Mouse (Mus musculus) left cerebral cortex, adult 8-10 months (tissue): ENCODE data around the gene Spint2. TPM values are rescaled to one million over a fixed set of nuclear protein-coding genes. Genes with fewer than 3 reads are reported as not detected.

Source experiments
- DNase-seq, 2 experiments: peaks; one replicate each; pipeline ENCODE4 v3.0.0; 2022; ENCODE audit warnings: low spot score in 2 of 2
- total RNA-seq, 4 experiments: library from RNA; stranded (reverse); gene quantifications; 2 replicates each; pipeline ENCODE4 v1.2.4; 2022

Spint2 gene
- total RNA-seq, 4 experiments from 2014 or later = 27.9 to 38.2 (median 33.0) TPM

DNA sequence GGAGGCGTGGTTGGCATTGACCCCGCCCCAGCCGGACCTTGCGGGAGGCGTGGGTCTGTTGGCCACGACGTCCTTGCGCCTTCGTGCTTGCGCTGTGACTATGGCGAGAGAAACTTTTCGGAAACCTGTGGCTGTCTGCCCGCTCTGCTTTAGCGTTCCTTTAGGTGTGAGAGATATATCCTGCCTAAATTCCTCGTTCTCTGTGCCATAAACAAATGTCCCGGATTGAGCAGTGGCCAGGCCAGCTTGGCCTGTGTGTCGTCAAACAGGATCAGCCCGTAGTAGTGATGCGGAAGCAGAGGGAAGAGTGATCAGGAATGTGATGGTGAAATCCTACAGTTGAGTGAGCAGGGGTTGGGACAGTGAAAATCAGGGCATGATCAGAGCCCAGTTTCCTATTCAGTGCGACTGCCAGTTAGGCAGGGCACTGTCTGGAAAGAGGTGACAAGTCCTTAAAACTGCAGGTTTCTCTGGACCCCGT is 402 bp upstream of the Spint2 start:
- no peak for DNase-seq

DNA sequence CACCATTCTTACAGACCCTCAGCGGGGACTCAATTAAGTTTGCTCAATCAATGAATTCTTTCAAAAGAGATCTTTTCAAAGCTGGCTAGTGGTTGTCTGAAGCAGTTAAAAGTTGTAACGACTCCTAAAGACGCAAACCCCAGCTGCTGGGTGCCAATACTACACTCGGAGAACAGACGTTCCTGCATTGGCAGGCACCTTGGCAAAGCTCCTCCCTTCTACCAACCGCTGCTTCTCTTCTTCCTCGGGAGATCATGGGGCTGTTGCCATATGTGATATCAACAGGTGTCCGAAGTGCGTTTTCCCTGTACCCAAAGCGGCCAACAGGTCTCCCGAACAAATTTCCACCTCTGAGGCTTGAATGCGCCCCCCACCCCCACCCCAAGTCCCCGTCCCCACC is 911 bp downstream of the Spint2 start:
- no peak for DNase-seq

DNA sequence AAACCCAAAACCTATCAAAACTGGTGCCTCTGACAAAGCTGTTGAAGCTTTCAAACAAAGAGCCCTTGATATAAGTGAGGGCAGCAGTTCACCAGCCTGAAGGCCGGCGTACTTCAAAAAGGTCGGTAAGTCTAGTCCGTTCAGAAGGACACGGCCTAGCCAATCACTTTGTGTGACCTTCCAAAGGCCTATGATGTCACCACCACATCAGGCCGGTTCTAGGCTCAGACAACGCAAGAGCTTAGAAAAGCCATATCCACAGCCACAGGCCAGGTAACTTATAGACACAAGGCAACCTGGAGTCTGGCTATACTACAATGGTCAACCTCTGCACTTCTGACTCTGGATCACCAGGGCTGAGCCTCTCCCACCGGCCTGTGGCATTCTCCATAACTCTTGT is 1.8 kb downstream of the Spint2 start:
- no peak for DNase-seq

DNA sequence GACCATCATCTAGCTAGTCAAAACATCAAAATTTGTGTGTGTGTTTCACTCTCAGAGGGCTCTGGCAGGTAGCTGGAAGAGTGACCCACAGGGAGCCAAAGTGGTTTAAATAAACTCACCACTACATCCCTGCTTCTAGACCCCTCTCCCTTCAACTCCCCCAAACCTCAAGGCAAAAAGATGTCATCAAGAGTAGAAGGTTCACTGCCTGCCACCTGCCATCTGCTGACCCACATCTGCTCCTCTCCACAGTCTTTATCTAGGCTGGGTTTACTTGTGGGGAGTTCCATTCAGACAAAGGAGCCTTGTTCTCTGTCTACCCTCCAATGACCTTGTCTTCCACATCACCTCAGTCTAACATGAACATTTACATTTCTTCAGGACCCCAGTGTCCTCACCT is 2.5 kb downstream of the Spint2 start:
- DNase-seq = no peak

DNA sequence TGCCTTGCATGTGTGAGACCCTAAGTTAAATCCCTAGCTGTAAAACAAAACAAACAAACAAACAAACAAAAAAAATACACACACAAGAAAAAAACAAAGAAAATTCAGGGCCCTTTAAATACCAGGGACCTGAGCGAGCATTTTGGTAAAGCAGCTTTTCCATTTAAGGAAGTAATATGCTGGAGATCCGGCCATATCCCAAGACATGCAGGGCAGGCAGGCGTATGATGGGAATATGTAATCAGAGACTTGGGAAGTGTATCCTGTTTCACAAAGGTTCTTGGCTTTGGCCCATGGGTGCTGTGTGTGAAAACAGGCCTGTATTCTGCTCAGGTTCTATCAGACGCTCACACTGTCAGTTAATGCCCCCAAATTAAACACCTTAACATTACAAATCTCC is 4.2 kb downstream of the Spint2 start:
- no peak for DNase-seq

DNA sequence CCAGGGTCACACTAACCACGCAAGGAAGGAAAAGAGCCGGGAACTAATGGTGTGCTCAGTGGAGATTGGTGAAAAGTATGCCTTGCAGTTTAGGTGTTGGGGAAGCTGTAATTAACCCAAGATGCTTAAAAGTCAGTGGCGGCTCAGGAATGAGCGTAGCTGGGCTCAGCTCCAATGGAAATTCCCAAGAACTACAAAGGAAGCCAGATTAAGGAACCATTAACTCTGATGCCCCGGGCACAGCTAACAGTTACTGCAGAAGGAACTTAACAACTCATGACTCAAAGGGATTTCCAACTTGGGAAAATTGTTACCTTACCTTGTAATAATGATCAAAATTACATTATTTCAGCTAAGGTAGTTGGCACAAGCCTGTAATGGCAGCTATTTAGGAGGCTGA is 5.0 kb downstream of the Spint2 start:
- DNase-seq = no peak

DNA sequence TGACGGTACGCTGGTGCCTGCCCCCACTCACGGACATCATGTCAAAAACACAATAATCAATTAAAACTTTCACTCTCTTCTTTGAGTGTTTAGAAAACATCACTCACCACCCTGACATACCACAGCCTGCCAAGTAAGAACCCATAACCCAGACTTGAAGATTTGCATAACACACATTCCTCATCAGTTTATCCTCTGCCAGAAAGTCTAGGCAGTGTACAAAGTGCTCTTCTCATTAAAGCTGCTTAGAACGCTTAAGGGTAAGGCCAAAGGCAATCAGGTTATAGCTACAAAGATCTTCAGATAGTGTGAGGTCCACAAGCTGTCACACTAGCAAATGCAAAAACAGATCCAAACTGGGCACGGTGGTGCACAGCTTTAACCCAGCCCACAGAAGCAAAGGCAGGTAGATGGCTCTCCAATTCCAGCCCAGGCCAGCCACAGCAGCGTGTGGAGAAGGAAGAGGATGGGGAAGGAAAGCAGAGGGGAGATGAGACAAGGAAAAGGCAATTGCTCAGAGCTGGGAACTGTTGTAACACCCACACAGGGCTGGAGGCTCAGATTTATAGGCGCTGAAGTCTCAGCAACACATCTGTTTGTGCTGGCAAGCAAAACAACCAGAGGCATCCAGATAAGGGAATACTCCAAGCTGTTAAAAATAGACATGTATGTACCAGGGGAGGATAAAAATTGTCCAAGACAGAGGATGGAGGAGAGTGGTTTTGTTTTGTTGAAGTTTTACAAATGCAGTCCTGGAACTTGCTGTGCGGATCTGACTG is 9.8 kb downstream of the Spint2 start:
- DNase-seq = peak in 1 of 2 experiments; percentile 61

DNA sequence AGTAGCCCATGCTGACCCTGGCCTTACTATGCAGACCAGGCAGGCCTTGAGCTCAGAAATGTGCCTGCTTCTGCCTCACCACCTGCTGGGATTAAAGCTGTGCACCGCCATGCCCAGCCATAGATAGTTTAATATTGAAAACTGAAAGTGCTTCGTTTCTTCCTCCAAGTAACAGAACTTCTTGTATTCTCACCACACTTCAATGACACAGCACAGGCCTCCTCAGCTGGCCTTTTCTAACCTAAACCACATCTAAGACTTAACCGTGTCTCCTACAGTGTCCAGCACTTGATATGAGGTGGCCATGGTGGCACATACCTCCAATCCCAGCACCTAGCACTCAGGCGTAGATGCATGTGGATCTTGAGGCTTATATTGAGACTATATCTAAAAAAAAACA is 11.3 kb downstream of the Spint2 start:
- no peak for DNase-seq

DNA sequence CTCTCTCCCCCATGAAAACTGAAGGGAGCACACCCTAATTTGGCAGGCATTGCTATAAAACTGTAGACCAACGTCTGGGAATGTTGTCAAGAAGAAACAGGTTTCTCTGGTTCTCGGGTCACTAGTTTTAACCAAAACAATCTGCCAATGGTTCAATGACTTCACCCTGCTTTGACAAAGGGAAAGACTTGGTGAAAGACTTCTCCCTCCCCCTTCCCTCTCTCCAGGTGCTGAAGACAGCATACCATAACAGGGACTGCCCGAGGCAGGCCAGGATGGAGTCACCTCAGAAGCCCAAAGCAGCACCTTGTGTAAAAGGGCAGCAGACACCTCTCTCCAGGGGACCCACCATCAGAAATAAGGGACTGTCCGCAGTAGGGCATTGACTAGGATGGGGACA is 14.8 kb downstream of the Spint2 start:
- no peak for DNase-seq

DNA sequence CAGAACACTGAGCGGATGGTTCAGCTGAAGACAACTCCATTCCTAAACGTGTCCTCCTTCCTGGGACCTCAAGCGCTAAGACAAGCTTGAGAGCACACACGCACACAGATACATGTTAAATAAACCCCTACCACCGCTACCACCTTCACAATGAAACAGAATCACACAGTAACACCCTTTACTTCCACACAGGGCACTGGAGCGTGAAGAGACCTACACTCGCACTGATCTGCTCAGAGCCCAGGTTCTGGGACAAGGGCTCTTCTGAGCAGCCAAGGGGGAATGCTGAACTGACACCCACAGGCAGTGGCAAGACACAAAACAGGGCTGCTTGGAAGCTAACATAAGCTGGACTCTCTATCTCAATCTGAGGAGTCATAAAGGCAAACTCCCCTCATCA is 16.1 kb downstream of the Spint2 start:
- DNase-seq = no peak

DNA sequence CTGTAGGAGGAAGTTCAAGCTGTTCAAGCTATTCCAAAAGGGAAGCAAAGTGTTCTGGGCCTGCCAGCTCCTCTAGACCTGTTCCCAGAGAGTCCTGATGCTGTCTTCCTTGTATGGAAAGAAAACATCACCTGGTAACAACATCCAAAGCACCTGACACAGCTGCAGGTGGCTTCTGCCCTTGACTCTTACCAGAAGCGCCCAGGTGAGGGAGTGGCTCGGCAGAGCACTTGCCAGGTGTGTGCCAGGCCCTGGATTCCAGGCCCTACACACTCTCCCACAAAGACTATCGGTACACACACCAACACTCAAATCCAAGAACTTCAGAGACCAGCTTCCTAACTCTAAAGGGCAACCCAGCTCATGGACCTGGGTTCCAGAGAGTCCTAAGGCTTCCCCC is 17.9 kb downstream of the Spint2 start:
- no peak for DNase-seq

DNA sequence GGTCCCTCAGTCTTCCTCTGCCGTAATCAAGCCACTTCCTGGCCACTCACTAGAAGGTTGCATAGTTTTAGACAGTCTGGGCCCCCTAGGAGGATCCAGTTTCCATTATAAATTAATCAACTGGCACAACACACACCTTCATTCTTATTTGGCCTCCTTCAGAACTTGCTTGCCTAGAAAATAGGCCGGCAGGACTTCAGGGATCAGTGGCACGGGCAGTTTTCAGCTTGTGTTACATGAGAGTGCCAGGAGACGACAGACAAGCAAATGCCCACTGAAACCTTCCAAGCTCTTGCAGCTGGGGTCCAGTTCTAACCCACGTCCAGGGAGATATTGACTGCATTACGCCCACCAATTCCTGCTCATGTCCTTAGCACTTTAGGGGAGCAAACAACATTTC is 19.6 kb downstream of the Spint2 start:
- no peak for DNase-seq

DNA sequence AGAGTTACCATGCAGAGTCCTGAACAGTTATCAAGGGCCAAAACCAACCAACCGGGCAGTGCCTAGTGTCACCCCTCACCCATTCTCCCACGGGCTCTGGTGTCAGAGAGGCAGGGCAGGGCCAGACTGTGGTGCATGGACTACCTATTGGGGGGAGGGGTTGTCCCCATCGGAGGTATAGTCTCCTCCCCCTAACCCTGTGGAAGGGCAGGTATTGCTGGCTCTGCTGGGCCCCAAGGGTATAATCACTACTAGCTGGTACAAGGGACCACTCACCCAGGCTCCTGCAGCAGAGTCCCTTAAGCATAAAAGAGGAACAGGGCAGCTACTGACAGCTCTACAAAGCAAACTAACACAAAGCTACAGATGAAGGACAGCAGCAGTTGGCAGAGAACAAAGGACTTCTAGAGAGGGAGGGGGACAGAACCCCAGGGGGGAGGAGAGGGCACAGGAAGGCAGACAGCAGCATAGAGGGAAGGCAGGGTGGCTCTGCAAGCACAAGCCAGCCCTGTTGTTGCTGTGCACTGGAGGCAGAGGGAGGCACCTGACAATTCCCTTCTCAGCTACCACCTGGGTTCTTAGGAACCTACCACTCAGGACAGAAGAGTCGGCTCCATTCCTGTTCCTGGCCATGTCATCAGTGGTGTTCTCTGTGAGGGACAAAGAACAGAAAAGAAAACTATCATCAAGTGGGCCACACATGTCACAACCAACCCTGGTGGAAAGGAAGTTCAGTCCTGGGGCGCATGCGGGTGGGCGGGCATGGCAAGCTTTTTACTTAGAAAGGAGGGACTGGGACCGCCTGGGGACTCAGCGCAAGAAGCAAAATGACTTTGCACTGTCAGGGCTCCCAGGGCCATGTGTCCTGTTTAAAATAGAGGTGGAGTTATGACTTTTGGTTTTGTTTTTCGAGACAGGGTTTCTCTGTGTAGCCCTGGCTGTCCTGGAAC is 21.7 kb downstream of the Spint2 start:
- DNase-seq = no peak

DNA sequence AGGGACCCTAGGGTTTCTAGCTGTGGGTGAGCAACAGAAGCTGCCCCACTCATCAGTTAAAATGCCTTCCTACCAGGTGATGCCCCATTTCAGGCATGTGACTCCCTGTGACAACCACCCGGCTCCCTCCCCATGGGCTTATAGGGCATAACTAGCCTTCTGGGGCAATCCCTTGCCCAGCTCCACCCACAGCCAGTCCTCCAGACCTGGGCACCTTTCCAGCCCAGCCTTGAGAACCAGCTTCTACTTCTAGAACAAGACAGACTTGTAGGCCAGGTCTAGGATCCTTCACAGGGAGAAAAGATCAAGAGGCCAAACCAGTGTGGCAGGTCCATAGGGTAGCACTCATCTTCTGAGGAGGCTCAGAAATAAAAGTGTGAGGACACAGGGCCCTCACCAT is 24.3 kb downstream of the Spint2 start:
- DNase-seq = no peak

DNA sequence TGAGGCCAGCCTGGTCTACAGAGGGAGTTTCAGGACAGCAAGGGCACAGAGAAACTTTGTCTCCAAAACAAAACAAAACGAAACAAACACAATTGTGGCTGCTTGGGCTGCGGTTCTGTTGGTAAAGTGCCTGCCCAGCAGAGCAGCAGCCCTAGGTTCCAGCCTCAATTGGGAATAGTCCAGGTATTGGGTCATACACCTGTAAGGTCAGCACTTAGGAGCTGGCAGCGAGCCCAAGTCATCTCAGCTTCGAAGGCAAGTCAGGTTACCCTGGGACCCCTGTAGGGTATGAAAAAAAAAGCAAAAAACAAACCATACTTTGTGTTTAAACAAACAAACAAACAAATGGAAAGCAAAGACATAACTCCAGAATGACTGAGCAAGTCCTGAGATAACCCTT is 25.8 kb downstream of the Spint2 start:
- no peak for DNase-seq

DNA sequence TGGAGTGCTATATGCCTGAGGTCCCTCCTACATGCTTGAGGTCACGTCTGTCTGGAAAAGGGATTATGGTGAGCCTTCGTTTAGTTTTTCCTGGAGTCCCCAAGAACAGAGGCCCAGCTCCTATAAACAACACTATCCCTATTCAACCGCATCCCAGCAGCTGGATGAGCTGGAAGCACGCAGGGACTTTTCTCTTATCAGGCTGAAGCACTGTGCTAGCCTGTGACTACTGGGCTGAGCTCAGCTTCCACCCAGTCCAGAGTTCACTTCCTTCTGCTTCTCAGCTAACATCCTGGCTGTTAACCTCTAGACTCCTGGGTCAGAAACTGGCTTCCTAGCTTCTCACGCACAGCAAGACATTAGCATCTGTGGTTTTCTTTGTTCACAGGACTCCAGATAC is 27.9 kb downstream of the Spint2 start:
- DNase-seq = no peak

DNA sequence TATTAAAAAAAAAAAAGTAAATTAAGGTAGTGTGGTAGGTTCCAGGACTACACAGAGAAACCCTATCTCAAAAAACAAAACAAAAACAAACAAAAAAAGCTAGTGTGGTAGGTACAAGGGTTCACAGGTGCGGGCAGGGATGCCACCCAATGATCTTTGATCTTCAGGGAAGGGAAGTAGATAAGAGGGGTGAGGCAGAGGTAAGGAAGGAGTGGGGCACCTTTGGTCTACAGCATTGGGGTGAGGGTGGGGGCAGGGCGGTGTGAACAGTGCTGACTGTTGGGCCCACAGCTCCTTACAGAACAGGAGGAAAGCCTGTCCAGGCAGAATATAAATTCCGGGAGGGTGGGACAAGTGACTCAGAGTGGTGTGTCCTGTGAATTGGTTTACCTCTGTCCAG is 30.5 kb downstream of the Spint2 start:
- no peak for DNase-seq

DNA sequence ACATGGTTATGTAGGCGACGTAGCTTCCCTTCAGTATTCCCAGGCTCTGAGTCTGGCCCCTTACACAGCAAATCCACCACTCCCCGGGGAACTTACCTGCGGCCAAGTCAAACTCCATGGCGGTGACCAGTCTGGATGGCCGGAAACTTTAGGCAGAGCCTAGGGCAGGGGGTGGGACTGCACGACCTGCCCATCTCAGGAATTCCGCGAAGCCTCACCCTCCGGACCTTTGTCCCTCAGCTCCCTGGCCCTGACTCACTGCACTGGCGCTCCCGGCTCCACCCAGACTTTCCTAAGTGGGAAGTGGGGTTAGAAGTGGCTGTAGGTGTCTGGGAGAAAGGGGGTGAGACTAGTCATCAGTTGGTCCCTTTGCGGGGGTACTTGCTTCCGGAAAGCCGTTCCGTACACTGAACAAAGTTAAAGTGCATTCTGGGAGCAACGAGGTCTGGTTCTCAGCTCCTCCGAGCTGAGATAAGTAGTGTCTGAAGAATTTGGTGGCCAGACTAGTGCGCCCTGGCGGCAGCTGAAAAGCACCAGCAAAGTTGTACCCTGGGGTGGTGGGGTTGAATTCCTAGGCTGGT is 33.4 kb downstream of the Spint2 start, which contains the start of gene 2200002D01Rik:
Gene 2200002D01Rik, minus strand, starts transcription at position 206 of the 581 bp plus-strand sequence.
- no peak for DNase-seq

DNA sequence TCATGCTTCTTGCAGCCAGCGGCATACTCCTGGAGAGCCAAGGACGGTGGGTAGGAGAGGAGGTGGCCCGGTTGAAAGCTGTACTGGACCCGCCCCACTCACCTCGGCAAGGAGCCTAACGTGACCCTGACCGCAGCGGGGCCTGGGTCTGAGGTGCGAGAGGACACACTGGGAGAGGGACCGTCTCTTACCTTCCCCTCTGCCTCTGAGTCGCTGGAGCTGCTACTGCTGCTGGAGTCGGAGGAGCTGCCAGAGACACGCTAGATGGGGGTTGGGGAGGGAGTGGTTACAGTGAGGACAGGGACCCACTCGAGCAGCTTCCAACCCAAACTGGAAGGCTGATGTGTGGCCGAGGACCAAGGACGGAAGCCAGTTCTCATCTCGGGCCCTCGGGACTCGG is 34.0 kb downstream of the Spint2 start:
- no peak for DNase-seq

DNA sequence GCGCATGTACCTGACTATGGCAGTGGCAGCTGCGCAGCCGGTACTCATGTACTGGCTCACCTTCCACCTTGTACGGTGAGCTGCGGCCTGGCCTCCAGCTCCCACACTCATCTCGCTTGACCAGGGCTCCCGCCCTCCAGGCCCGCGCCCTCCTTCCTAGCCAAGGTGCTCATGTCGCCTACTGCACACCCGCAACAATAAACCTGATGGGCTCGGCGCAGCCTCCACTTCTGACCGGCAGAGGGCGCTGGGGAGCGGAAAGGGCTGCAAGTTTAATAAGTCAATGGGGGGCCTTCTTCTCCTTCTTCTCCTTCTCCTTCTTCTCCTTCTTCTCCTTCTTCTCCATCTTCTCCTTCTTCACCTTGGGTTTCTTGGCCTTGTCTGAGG is 34.4 kb downstream of the Spint2 start:
- DNase-seq = peak in 1 of 2 experiments; percentile 66

DNA sequence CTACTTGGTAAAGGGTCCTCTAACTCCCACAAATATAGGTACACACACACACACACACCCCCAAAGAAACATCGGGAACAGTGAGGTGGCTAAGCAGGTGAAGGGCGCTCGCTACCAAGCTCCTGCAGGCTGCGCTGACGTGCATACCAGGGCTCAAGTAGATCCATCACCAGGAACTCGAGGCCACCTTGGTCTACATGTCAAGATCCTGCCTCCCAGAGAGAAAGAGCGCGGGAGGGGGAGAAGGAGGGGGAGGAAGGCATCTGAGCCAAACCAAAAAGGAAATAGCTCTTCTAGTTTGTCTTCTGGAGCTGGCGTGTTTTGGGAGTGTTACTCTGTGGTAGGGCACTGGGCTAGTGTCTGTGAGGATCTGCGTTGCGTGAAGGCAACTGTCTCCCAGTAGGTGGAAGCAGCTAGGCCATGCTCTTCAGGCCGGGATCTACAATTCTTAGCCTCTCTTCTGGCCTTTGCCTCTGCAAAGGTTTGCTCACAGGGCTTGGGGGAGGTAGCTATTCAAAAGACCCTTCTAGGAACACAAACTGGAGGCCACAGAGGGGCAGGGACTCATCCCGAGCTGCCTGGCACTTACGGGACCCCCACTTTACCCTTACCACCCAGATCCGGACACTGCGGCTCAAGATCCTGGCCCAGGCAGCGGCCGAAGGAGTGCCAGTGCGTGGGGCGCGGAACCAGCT is 34.9 kb downstream of the Spint2 start:
- no peak for DNase-seq
